Comparison of ENCODE assay signal across 15 mouse cellular contexts in the genomic region with DNA sequence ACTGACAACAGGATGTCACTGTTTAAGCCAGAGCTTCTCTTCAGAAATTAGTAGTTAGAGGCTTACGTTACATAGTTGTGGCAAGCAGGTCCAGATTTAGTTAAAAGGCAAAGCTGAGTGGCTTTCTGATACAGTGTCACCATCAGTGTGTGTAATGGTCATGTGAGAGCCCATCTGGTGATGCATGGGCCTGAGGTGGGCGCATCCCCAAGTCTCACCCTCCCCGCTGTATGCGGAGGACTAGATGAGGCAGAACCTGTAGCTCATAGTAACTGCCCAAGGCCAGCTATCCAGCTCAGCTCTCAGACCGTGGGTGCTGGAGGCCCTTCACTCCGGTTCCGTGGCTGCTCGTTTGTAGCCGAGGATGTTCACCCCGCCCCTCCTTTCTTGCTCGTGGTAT.
DNase-seq lines count a peak whose midpoint lies in the region; ATAC-seq and TF ChIP-seq lines count a peak whose summit lies in the region.
"Had no signal": no experiment of that assay in that cellular context is flagged by ENCODE, and none has a peak within 500 bp of the region (broad histone marks: within the 10 kb centered on the region; RNA-seq: fewer than 3 reads in every experiment).

No protein-coding gene starts in this region.

- H3K9me3 ChIP-seq in hindbrain, embryonic 13.5 days: no peaks in the 10 kb centered on the region
- no peaks in the 10 kb centered on the region for H3K9me3 ChIP-seq in hindbrain, postnatal 0 days (ENCODE audit: low read length)
- no peaks in the 10 kb centered on the region for H3K9me3 ChIP-seq in intestine, embryonic 16.5 days (ENCODE audit: control insufficient read depth, low read length)
- H3K9me3 ChIP-seq: limb, embryonic 10.5 days; liver, embryonic 13.5 days had no signal

- no peaks in the 10 kb centered on the region for H3K27me3 ChIP-seq in hindbrain, embryonic 13.5 days
- no peaks in the 10 kb centered on the region for H3K27me3 ChIP-seq in hindbrain, postnatal 0 days (ENCODE audit: insufficient read depth, low read length)
- H3K27me3 ChIP-seq in intestine, embryonic 16.5 days (replicated peaks; ENCODE audit: control insufficient read depth, insufficient read depth, low read length): no peaks in the 10 kb centered on the region
- H3K27me3 ChIP-seq: liver, embryonic 13.5 days had no signal

- no peak for TF ChIP-seq CTCF in hindbrain, postnatal 0 days (IDR thresholded peaks at IDR 0.05; ENCODE audit: low read depth)

- 73% methylated on average over 11 of the region's 11 CpGs for WGBS in hindbrain, embryonic 13.5 days
- WGBS in hindbrain, postnatal 0 days: 70% methylated on average over 11 of the region's 11 CpGs
- WGBS in intestine, embryonic 16.5 days: 60% methylated on average over 11 of the region's 11 CpGs

- no peak overlapping the region for H3K27ac ChIP-seq in hindbrain, embryonic 13.5 days
- H3K27ac ChIP-seq in hindbrain, postnatal 0 days: no peak overlapping the region
- peak overlapping the region; percentile 35 for H3K27ac ChIP-seq in intestine, embryonic 16.5 days (ENCODE audit: low read length)
- H3K27ac ChIP-seq: liver, embryonic 13.5 days had no signal

- no peak overlapping the region for H3K4me2 ChIP-seq in hindbrain, embryonic 13.5 days
- no peak overlapping the region for H3K4me2 ChIP-seq in hindbrain, postnatal 0 days (ENCODE audit: low read depth, low read length)
- no peak overlapping the region for H3K4me2 ChIP-seq in intestine, embryonic 16.5 days (ENCODE audit: low read depth, low read length)
- H3K4me2 ChIP-seq: liver, embryonic 13.5 days had no signal

- peak overlapping the region; percentile 0; the same call in 1 of the 2 replicates for H3K9ac ChIP-seq in hindbrain, embryonic 13.5 days
- H3K9ac ChIP-seq in hindbrain, postnatal 0 days (replicated peaks; ENCODE audit: low read length): no peak overlapping the region
- H3K9ac ChIP-seq in intestine, embryonic 16.5 days (ENCODE audit: low read depth, low read length): no peak overlapping the region; the same call in 1 of the 2 replicates
- H3K9ac ChIP-seq: liver, embryonic 13.5 days had no signal

- H3K4me1 ChIP-seq in hindbrain, embryonic 13.5 days (replicated peaks): no peaks in the 10 kb centered on the region
- no peaks in the 10 kb centered on the region for H3K4me1 ChIP-seq in hindbrain, postnatal 0 days (ENCODE audit: insufficient read depth, low read length)
- peaks cover 26% of the 10 kb centered on the region for H3K4me1 ChIP-seq in intestine, embryonic 16.5 days (ENCODE audit: control insufficient read depth, insufficient read depth, low read length)
- H3K4me1 ChIP-seq: liver, embryonic 13.5 days had no signal

- H3K36me3 ChIP-seq in hindbrain, embryonic 13.5 days: peaks cover 14% of the 10 kb centered on the region
- H3K36me3 ChIP-seq in hindbrain, postnatal 0 days (ENCODE audit: insufficient read depth, low read length): no peaks in the 10 kb centered on the region; the same call in none of the 2 replicates
- peaks cover 9% of the 10 kb centered on the region for H3K36me3 ChIP-seq in intestine, embryonic 16.5 days (ENCODE audit: control insufficient read depth, insufficient read depth, low read length)
- H3K36me3 ChIP-seq: liver, embryonic 13.5 days had no signal

- DNase-seq in frontal cortex, postnatal 14 days (ENCODE audit: low spot score in 2 of 2): no peak
- DNase-seq in hindbrain, postnatal 0 days (ENCODE audit: low spot score): no peak
- peak; percentile 44 for DNase-seq in NIH3T3 (ENCODE audit: low read depth)
- no peak for DNase-seq in embryo, embryonic 10.5 days (ENCODE audit: low spot score)
- no peak for DNase-seq in urinary bladder, postnatal 10 days (ENCODE audit: low spot score)
- DNase-seq: cerebellum, postnatal 10 days; gastrocnemius, postnatal 36 days; kidney, adult 11 months; liver, embryonic 13.5 days; retina, postnatal 1 day; thymus, adult 18-20 months had no signal

- 0 out of 2 replicates have a peak, but pooled peaks have one; percentile 13 for ATAC-seq in frontal cortex, adult (ENCODE audit: low TSS enrichment)
- peak; percentile 44; the same call in 1 of the 2 replicates for ATAC-seq in hindbrain, embryonic 13.5 days (ENCODE audit: low FRiP score)
- no peak for ATAC-seq in hindbrain, postnatal 0 days
- peak; percentile 19 for ATAC-seq in intestine, embryonic 16.5 days

- H3K4me3 ChIP-seq in hindbrain, embryonic 13.5 days: no peak overlapping the region
- no peak overlapping the region for H3K4me3 ChIP-seq in hindbrain, postnatal 0 days (ENCODE audit: low read length)
- H3K4me3 ChIP-seq in intestine, embryonic 16.5 days (ENCODE audit: low read length): no peak overlapping the region
- H3K4me3 ChIP-seq: limb, embryonic 10.5 days; liver, embryonic 13.5 days had no signal
